Mouse (Mus musculus) frontal cortex, adult 2 months (tissue): ENCODE results near the gene Gm20388. TPM values are rescaled to one million over a fixed set of nuclear protein-coding genes. Genes with fewer than 3 reads are reported as not detected.
"Not testable (repeated sequence)": the region's sequence is repeated elsewhere in the genome, so short reads cannot be mapped to it uniquely, and the experiment has no call there.

ENCODE experiments used
- DNase-seq, 2 experiments: peaks; one replicate each; pipeline ENCODE4 v3.0.0; 2022; ENCODE audit warnings: low spot score in 1 of 2; ENCODE audit errors: extremely low spot score in 1 of 2
- polyA plus RNA-seq: library from polyadenylated mRNA; depleted of rRNA; stranded (reverse); fragments of >200 nt; gene quantifications from 2 replicates; pipeline ENCODE4 v1.2.3, GENCODE M21; 2012

The Gm20388 gene
- polyA plus RNA-seq, 1 experiment, result 22.2 TPM

- DNase-seq, result no peak
These were observed 3491.3 kb downstream of the Gm20388 start for GRCm38 (mm10) chr8:123401936-123402335.

GRCm38 (mm10) chr8:123402730-123403326 lies 3492.2 kb downstream of the Gm20388 start:
- DNase-seq, result no peak

GRCm38 (mm10) chr8:123404521-123404920 lies 3493.9 kb downstream of the Gm20388 start:
- DNase-seq, result no peak

- DNase-seq, result peak in 1 of 2 experiments; percentile 86
These were observed 3496.1 kb downstream of the Gm20388 start, which contains the start of gene Mc1r for GRCm38 (mm10) chr8:123406786-123407185. Gene Mc1r (plus strand): TSS chr8:123407107.

- DNase-seq, result no peak
These were observed 3497.0 kb downstream of the Gm20388 start for GRCm38 (mm10) chr8:123407612-123408011.

- DNase-seq, result no peak
These were observed 3498.2 kb downstream of the Gm20388 start for GRCm38 (mm10) chr8:123408586-123409544.

- DNase-seq, result no peak
These were observed 3499.5 kb downstream of the Gm20388 start for GRCm38 (mm10) chr8:123410049-123410587.

- no peak for DNase-seq
These were observed 3500.1 kb downstream of the Gm20388 start for GRCm38 (mm10) chr8:123410788-123411187.

- peak; percentile 85 to 92 for DNase-seq
These were observed 3500.6 kb downstream of the Gm20388 start, which contains the start of gene Tubb3 for GRCm38 (mm10) chr8:123411246-123411645. Gene Tubb3 (plus strand): TSS chr8:123411424.

- DNase-seq, result no peak
These were observed 3501.2 kb downstream of the Gm20388 start for GRCm38 (mm10) chr8:123411781-123412327.

GRCm38 (mm10) chr8:123412560-123413170 lies 3502.0 kb downstream of the Gm20388 start:
- peak; percentile 86 to 90 for DNase-seq

GRCm38 (mm10) chr8:123414255-123414654 lies 3503.6 kb downstream of the Gm20388 start:
- no peak for DNase-seq

- DNase-seq, result not testable (repeated sequence)
These were observed 3504.5 kb downstream of the Gm20388 start for GRCm38 (mm10) chr8:123414997-123415696.

- DNase-seq, result no peak
These were observed 3505.6 kb downstream of the Gm20388 start for GRCm38 (mm10) chr8:123415967-123416943.

- DNase-seq, result no peak
These were observed 3506.4 kb downstream of the Gm20388 start for GRCm38 (mm10) chr8:123416944-123417555.

GRCm38 (mm10) chr8:123419711-123420110 lies 3509.1 kb downstream of the Gm20388 start:
- DNase-seq, result no peak

GRCm38 (mm10) chr8:123420525-123421281 lies 3510.1 kb downstream of the Gm20388 start:
- no peak for DNase-seq

GRCm38 (mm10) chr8:123421325-123421724 lies 3510.7 kb downstream of the Gm20388 start:
- DNase-seq, result no peak
